Mouse (Mus musculus): ENCODE data around the gene Ahnak2.

Ahnak2 gene

GRCm38 (mm10) chr12:112764991-112765390, 37.5 kb downstream of the Ahnak2 start:
- in situ Hi-C loops (cut with MboI; ENCODE audit: unreplicated experiment in 2 of 2): no loop called here

GRCm38 (mm10) chr12:112764141-112764540, 38.3 kb downstream of the Ahnak2 start:
- in situ Hi-C loops (cut with MboI; ENCODE audit: unreplicated experiment in 2 of 2): no loop called here

- in situ Hi-C loops (cut with MboI; ENCODE audit: unreplicated experiment in 2 of 2): no loop called here
These were observed 39.3 kb downstream of the Ahnak2 start for GRCm38 (mm10) chr12:112763176-112763575.

GRCm38 (mm10) chr12:112762018-112762417, 40.4 kb downstream of the Ahnak2 start:
- in situ Hi-C loops (cut with MboI; ENCODE audit: unreplicated experiment in 2 of 2): no loop called here

- in situ Hi-C loops (cut with MboI; ENCODE audit: unreplicated experiment in 2 of 2): no loop called here
These were observed 41.0 kb downstream of the Ahnak2 start for GRCm38 (mm10) chr12:112761411-112761810.

GRCm38 (mm10) chr12:112760154-112760926, 42.1 kb downstream of the Ahnak2 start, which contains the start of gene Pld4:
Gene Pld4, plus strand, starts transcription at chr12:112760655.
- in situ Hi-C loops (cut with MboI; ENCODE audit: unreplicated experiment in 2 of 2): no loop called here

- in situ Hi-C loops (cut with MboI; ENCODE audit: unreplicated experiment in 2 of 2): no loop called here
These were observed 43.0 kb downstream of the Ahnak2 start for GRCm38 (mm10) chr12:112759471-112759870.

- in situ Hi-C loops (cut with MboI; ENCODE audit: unreplicated experiment in 2 of 2): no loop called here
These were observed 44.6 kb downstream of the Ahnak2 start for GRCm38 (mm10) chr12:112757896-112758295.

- in situ Hi-C loops (cut with MboI; ENCODE audit: unreplicated experiment in 2 of 2): no loop called here
These were observed 46.6 kb downstream of the Ahnak2 start for GRCm38 (mm10) chr12:112755900-112756299.

GRCm38 (mm10) chr12:112752399-112752798, 50.1 kb downstream of the Ahnak2 start:
- in situ Hi-C loops (cut with MboI; ENCODE audit: unreplicated experiment in 2 of 2): no loop called here

- in situ Hi-C loops (cut with MboI; ENCODE audit: unreplicated experiment in 2 of 2): no loop called here
These were observed 51.5 kb downstream of the Ahnak2 start for GRCm38 (mm10) chr12:112750976-112751375.

- in situ Hi-C loops (cut with MboI; ENCODE audit: unreplicated experiment in 2 of 2): loop anchor here (5.0 to 10.0 kb wide), 4 partner anchors 50 to 247 kb away; no protein-coding TSS in a partner anchor
These were observed 54.9 kb downstream of the Ahnak2 start for GRCm38 (mm10) chr12:112747606-112747970.

GRCm38 (mm10) chr12:112746808-112747605, 55.5 kb downstream of the Ahnak2 start:
- in situ Hi-C loops (cut with MboI; ENCODE audit: unreplicated experiment in 2 of 2): loop anchor here (5.0 to 10.0 kb wide), 4 partner anchors 50 to 248 kb away; no protein-coding TSS in a partner anchor

- in situ Hi-C loops (cut with MboI; ENCODE audit: unreplicated experiment in 2 of 2): loop anchor here (5.0 to 10.0 kb wide), 4 partner anchors 51 to 248 kb away; no protein-coding TSS in a partner anchor
These were observed 56.0 kb downstream of the Ahnak2 start for GRCm38 (mm10) chr12:112746461-112746807.

- in situ Hi-C loops (cut with MboI; ENCODE audit: unreplicated experiment in 2 of 2): loop anchor here (5.0 to 10.0 kb wide), 4 partner anchors 52 to 249 kb away; no protein-coding TSS in a partner anchor
These were observed 56.7 kb downstream of the Ahnak2 start for GRCm38 (mm10) chr12:112745716-112746115.

- in situ Hi-C loops (cut with MboI; ENCODE audit: unreplicated experiment in 2 of 2): loop anchor here (5.0 to 10.0 kb wide), 4 partner anchors 52 to 250 kb away; no protein-coding TSS in a partner anchor
These were observed 57.4 kb downstream of the Ahnak2 start for GRCm38 (mm10) chr12:112744891-112745580.

- in situ Hi-C loops (cut with MboI; ENCODE audit: unreplicated experiment in 2 of 2): loop anchor here (10.0 kb wide), 2 partner anchors 191 to 251 kb away; no protein-coding TSS in a partner anchor
These were observed 58.2 kb downstream of the Ahnak2 start for GRCm38 (mm10) chr12:112744211-112744610.

GRCm38 (mm10) chr12:112743168-112743975, 59.1 kb downstream of the Ahnak2 start:
- in situ Hi-C loops (cut with MboI; ENCODE audit: unreplicated experiment in 2 of 2): loop anchor here (10.0 kb wide), 2 partner anchors 191 to 251 kb away; no protein-coding TSS in a partner anchor

- in situ Hi-C loops (cut with MboI; ENCODE audit: unreplicated experiment in 2 of 2): loop anchor here (10.0 kb wide), 2 partner anchors 192 to 252 kb away; no protein-coding TSS in a partner anchor
These were observed 59.7 kb downstream of the Ahnak2 start for GRCm38 (mm10) chr12:112742768-112743167.

All from v-Abl transformed pro-B cells (cell line).